Mouse (Mus musculus): ENCODE data around the gene Plcl1. TPM values are rescaled to one million over a fixed set of nuclear protein-coding genes. Genes with fewer than 3 reads are reported as not detected.
"Not testable (repeated sequence)": the region's sequence is repeated elsewhere in the genome, so short reads cannot be mapped to it uniquely, and the experiment has no call there.

Gene Plcl1
- polyA plus RNA-seq, 1 experiment, result 0.58 TPM

GRCm38 (mm10) chr1:55454119-55454518, 48.4 kb downstream of the Plcl1 start:
- no peak overlapping the region for H3K4me3 ChIP-seq (ENCODE audit: insufficient read depth, low read length)
- TF ChIP-seq CTCF (IDR thresholded peaks at IDR 0.05; ENCODE audit: low read depth, low read length) (no peak), POLR2A (IDR thresholded peaks at IDR 0.05; ENCODE audit: borderline replicate concordance, low read depth, low read length) (no peak)

GRCm38 (mm10) chr1:55462301-55462700, 56.6 kb downstream of the Plcl1 start:
- no peak overlapping the region for H3K27ac ChIP-seq (ENCODE audit: insufficient read depth, low read depth, low read length)
- TF ChIP-seq POLR2A (IDR thresholded peaks at IDR 0.05; ENCODE audit: borderline replicate concordance, low read depth, low read length), result no peak
- TF ChIP-seq CTCF (IDR thresholded peaks at IDR 0.05; ENCODE audit: low read depth, low read length), result no peak
- H3K4me1 ChIP-seq (ENCODE audit: control insufficient read depth, insufficient read depth, low read length), result no peaks in the 10 kb centered on the region
- H3K4me3 ChIP-seq (ENCODE audit: insufficient read depth, low read length), result no peak overlapping the region

More at GRCm38 (mm10) chr1:55454119-55454518, 48.4 kb downstream of the Plcl1 start:
- no peaks in the 10 kb centered on the region for H3K4me1 ChIP-seq (ENCODE audit: control insufficient read depth, insufficient read depth, low read length)
- H3K27ac ChIP-seq (ENCODE audit: insufficient read depth, low read depth, low read length), result no peak overlapping the region

- H3K4me1 ChIP-seq (ENCODE audit: control insufficient read depth, insufficient read depth, low read length), result no peaks in the 10 kb centered on the region
- H3K27ac ChIP-seq (ENCODE audit: insufficient read depth, low read depth, low read length), result no peak overlapping the region
- no peak for TF ChIP-seq POLR2A (IDR thresholded peaks at IDR 0.05; ENCODE audit: borderline replicate concordance, low read depth, low read length)
- TF ChIP-seq CTCF (IDR thresholded peaks at IDR 0.05; ENCODE audit: low read depth, low read length), result no peak
- no peak overlapping the region for H3K4me3 ChIP-seq (ENCODE audit: insufficient read depth, low read length)
Observed at GRCm38 (mm10) chr1:55473756-55474155, 68.0 kb downstream of the Plcl1 start.

DNA sequence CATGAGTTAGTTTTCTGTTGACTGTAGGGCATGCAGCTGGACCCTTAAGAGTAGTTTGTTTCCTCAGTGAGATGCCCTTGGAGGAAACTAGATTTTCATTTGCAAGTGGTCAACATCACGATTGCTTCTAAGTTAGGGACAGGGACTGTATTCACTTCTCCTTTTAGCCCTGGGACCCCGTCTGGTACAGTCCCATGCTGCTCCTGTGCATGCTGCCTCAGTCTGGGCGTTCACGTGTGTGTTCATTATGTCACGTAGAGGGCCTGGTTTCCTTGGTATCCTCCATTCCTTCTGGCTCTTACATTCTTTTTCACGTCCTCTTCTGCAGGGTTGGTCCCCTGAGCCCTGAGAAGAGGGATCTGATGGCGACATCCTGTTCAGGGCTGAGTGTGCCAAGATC, 69.3 kb downstream of the Plcl1 start:
- H3K4me1 ChIP-seq (ENCODE audit: control insufficient read depth, insufficient read depth, low read length), result no peaks in the 10 kb centered on the region
- TF ChIP-seq CTCF (IDR thresholded peaks at IDR 0.05; ENCODE audit: low read depth, low read length), result no peak
- no peak for TF ChIP-seq POLR2A (IDR thresholded peaks at IDR 0.05; ENCODE audit: borderline replicate concordance, low read depth, low read length)
- H3K27ac ChIP-seq (ENCODE audit: insufficient read depth, low read depth, low read length), result no peak overlapping the region
- H3K4me3 ChIP-seq (ENCODE audit: insufficient read depth, low read length), result no peak overlapping the region

DNA sequence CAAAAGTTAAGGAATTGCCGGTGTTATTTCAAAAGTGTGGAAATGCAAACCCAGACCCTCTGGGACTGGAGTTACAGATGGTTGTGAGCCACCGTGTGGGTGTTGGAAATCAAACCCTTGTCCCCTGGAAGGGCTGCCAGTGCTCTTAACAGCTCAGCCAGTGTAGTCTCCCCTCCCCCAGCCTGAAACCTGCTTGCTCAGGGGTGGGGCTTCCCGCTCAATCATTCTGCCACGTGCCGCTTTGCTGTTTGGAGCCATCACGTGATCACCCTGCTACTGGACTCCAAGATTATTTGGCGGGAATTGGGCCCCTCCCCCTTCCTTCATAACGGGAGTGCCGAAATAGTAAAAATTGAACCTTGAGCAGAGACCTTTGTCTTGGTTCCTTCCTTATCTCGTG, 81.7 kb downstream of the Plcl1 start:
- H3K4me3 ChIP-seq (ENCODE audit: insufficient read depth, low read length); H3K27ac ChIP-seq (ENCODE audit: insufficient read depth, low read depth, low read length); H3K4me1 ChIP-seq (ENCODE audit: control insufficient read depth, insufficient read depth, low read length): not testable (repeated sequence)

GRCm38 (mm10) chr1:55488261-55488660, 82.5 kb downstream of the Plcl1 start:
- peaks cover 8% of the 10 kb centered on the region for H3K4me1 ChIP-seq (ENCODE audit: control insufficient read depth, insufficient read depth, low read length)

DNA sequence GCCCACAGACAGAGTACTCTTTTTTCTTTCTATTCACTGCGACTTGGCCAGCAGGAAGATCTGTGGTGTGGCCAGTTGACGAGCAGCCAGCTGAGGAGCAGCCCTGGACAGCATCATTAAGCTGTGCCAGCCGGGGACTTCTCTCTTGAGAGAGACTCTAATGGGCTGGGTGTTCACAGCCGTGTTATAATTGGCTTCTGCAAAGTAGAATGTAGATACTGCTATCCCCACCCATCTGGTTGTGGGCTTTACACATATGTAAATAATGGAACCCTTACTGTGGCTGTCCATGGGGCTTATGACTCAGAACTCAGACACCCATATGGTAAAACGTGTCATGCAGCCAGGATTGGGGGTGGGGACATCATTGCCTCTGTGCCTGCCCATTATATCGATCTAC, 83.6 kb downstream of the Plcl1 start:
- H3K4me1 ChIP-seq (ENCODE audit: control insufficient read depth, insufficient read depth, low read length), result peaks cover 8% of the 10 kb centered on the region
- no peak overlapping the region for H3K4me3 ChIP-seq (ENCODE audit: insufficient read depth, low read length)
- H3K27ac ChIP-seq (ENCODE audit: insufficient read depth, low read depth, low read length), result no peak overlapping the region
- TF ChIP-seq CTCF (IDR thresholded peaks at IDR 0.05; ENCODE audit: low read depth, low read length), result no peak
- TF ChIP-seq POLR2A (IDR thresholded peaks at IDR 0.05; ENCODE audit: borderline replicate concordance, low read depth, low read length), result no peak

More at GRCm38 (mm10) chr1:55488261-55488660, 82.5 kb downstream of the Plcl1 start:
- TF ChIP-seq CTCF (IDR thresholded peaks at IDR 0.05; ENCODE audit: low read depth, low read length), result no peak
- TF ChIP-seq POLR2A (IDR thresholded peaks at IDR 0.05; ENCODE audit: borderline replicate concordance, low read depth, low read length), result no peak
- no peak overlapping the region for H3K27ac ChIP-seq (ENCODE audit: insufficient read depth, low read depth, low read length)
- no peak overlapping the region for H3K4me3 ChIP-seq (ENCODE audit: insufficient read depth, low read length)

DNA sequence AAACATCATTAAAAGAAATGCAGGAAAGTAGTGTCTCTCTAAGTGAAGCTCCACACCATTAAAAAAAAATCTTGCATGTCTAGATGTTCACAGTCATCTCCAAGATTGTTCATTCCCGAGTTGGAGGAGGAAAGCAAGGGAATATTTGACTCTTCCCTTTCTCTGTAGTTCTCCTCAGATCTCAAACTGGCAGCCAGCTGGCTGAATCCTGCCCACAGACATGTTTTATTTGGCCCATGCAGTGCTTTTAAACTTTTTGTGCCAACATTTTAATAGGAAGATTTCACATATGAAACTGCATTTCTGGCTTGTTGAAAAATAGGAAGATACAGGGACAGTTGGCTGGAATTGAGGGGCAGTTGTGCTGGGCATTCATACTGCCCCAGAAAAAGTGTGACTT, 94.2 kb downstream of the Plcl1 start:
- H3K4me3 ChIP-seq (ENCODE audit: insufficient read depth, low read length), result no peak overlapping the region
- no peaks in the 10 kb centered on the region for H3K4me1 ChIP-seq (ENCODE audit: control insufficient read depth, insufficient read depth, low read length)
- H3K27ac ChIP-seq (ENCODE audit: insufficient read depth, low read depth, low read length), result no peak overlapping the region
- TF ChIP-seq CTCF (IDR thresholded peaks at IDR 0.05; ENCODE audit: low read depth, low read length) (no peak), POLR2A (IDR thresholded peaks at IDR 0.05; ENCODE audit: borderline replicate concordance, low read depth, low read length) (no peak)

GRCm38 (mm10) chr1:55500981-55501682, 95.4 kb downstream of the Plcl1 start:
- Histone ChIP-seq H3K27ac (ENCODE audit: insufficient read depth, low read depth, low read length) (no peak overlapping the region), H3K4me1 (ENCODE audit: control insufficient read depth, insufficient read depth, low read length) (peaks cover 6% of the 10 kb centered on the region), H3K4me3 (ENCODE audit: insufficient read depth, low read length) (no peak overlapping the region)
- no peak for TF ChIP-seq POLR2A (IDR thresholded peaks at IDR 0.05; ENCODE audit: borderline replicate concordance, low read depth, low read length)
- TF ChIP-seq CTCF (IDR thresholded peaks at IDR 0.05; ENCODE audit: low read depth, low read length), result no peak

GRCm38 (mm10) chr1:55505811-55506210, 100.1 kb downstream of the Plcl1 start:
- no peak for TF ChIP-seq CTCF (IDR thresholded peaks at IDR 0.05; ENCODE audit: low read depth, low read length)
- TF ChIP-seq POLR2A (IDR thresholded peaks at IDR 0.05; ENCODE audit: borderline replicate concordance, low read depth, low read length), result no peak
- H3K4me3 ChIP-seq (ENCODE audit: insufficient read depth, low read length), result no peak overlapping the region
- peaks cover 9% of the 10 kb centered on the region for H3K4me1 ChIP-seq (ENCODE audit: control insufficient read depth, insufficient read depth, low read length)
- H3K27ac ChIP-seq (ENCODE audit: insufficient read depth, low read depth, low read length), result no peak overlapping the region
